Mouse (Mus musculus) intestine, postnatal 0 days (tissue): Measurements from ENCODE around the gene Fmr1nb. TPM values are rescaled to one million over a fixed set of nuclear protein-coding genes. Genes with fewer than 3 reads are reported as not detected.
A peak's percentile ranks its signal among the peaks of the same experiment; 100 is the strongest.
"Not testable (repeated sequence)": the region's sequence is repeated elsewhere in the genome, so short reads cannot be mapped to it uniquely, and the experiment has no call there.

Experiments used
- ATAC-seq: fragments of 200-750 bp; cut with Nextera tagmentation; 2 replicates; pipeline ENCODE4 v1.8.0; 2017; ENCODE audit warnings: mild to moderate bottlenecking, moderate TSS enrichment, moderate library complexity
- H3K27ac ChIP-seq: fragments of 300-500 bp; sonication (generic); 2 replicates; pipeline ENCODE4 v1.5.1; 2014; ENCODE audit warnings: mild to moderate bottlenecking, low read depth, low read length, moderate library complexity
- H3K27me3 ChIP-seq: fragments of 300-500 bp; sonication (generic); replicated peaks from 2 replicates; pipeline ENCODE4 v1.6.1; 2014; ENCODE audit warnings: low read length, mixed read lengths; ENCODE audit not compliant: control insufficient read depth, insufficient read depth
- H3K36me3 ChIP-seq: fragments of 300-500 bp; sonication (generic); 2 replicates; pipeline ENCODE4 v1.6.1; 2014; ENCODE audit warnings: mild to moderate bottlenecking, moderate library complexity; ENCODE audit not compliant: control insufficient read depth, insufficient read depth
- H3K4me1 ChIP-seq: fragments of 300-500 bp; sonication (generic); replicated peaks from 2 replicates; pipeline ENCODE4 v1.6.1; 2014; ENCODE audit warnings: antibody characterized with exemption, low read length, mixed read lengths; ENCODE audit not compliant: control insufficient read depth, insufficient read depth
- H3K4me2 ChIP-seq: fragments of 300-500 bp; sonication (generic); replicated peaks from 2 replicates; pipeline ENCODE4 v1.6.1; 2014; ENCODE audit warnings: low read depth, mild to moderate bottlenecking, moderate library complexity
- H3K4me3 ChIP-seq: fragments of 300-500 bp; sonication (generic); 2 replicates; pipeline ENCODE4 v1.5.1; 2014; ENCODE audit warnings: low read depth, low read length
- H3K9ac ChIP-seq: fragments of 300-500 bp; sonication (generic); 2 replicates; pipeline ENCODE4 v1.6.1; 2014; ENCODE audit warnings: mild to moderate bottlenecking, low read depth, low read length
- H3K9me3 ChIP-seq: fragments of 300-500 bp; sonication (generic); 2 replicates; pipeline ENCODE4 v1.6.1; 2016; ENCODE audit warnings: mixed run types; ENCODE audit not compliant: control insufficient read depth
- CTCF ChIP-seq: sonication (generic); IDR thresholded peaks from 2 replicates; pipeline ENCODE4 v1.5.1; 2016; ENCODE audit warnings: low read depth, mild to moderate bottlenecking, control low read depth, antibody characterized with exemption, moderate library complexity
- WGBS: fragments of 180-500 bp; shearing (Covaris S2); extraction: QIAGEN DNeasy Blood & Tissue Kit; methylation state at CpG from one replicate; pipeline ENCODE4 v1.1.7; 2014; 5-methylcytosine and 5-hydroxymethylcytosine counted together
- polyA plus RNA-seq: library from polyadenylated mRNA; unstranded; fragments of >200 nt; fragmentation: Nextera tagmentation; extraction: Ambion mirVana; gene quantifications from 2 replicates; pipeline ENCODE4 v1.2.1, GENCODE M21; 2015

The Fmr1nb gene
- 0.99 and 2.7 TPM in 2 replicates for polyA plus RNA-seq

DNA sequence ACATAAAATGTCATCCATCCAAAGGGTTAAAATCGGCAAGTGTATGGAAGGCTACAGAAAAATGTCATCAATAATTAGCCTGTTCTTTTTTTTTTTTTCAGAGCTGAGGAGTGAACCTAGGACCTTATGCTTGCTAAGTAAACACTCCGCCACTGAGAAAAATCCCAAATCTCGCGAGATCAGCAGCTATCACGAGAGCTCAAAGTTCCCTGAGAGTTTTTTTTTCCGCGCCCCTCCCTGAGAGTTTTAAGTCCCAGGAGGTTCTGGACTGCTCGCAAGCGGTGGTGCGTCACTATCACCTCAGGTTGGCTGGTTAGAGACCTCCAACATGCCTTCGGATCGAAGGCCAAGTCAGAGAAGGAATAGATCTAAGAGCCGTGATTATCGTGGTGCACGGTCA is at the start of gene Fmr1nb:
TSS of gene Fmr1nb (plus strand) at position 234 of the 400 bp plus-strand sequence.
- H3K4me1 ChIP-seq = no peaks in the 10 kb centered on the region
- H3K4me2 ChIP-seq = no peak within 1 kb of the TSS
- no peaks in the 10 kb centered on the region for H3K36me3 ChIP-seq
- no peaks in the 10 kb centered on the region for H3K9me3 ChIP-seq
- H3K9ac ChIP-seq = no peak within 1 kb of the TSS
- H3K4me3 ChIP-seq = no peak within 1 kb of the TSS
- no peak for TF ChIP-seq CTCF
- WGBS = 87% methylated on average over 15 of the region's 15 CpGs
- no peak for ATAC-seq
- no peak within 1 kb of the TSS for H3K27ac ChIP-seq
- H3K27me3 ChIP-seq = no peaks in the 10 kb centered on the region

DNA sequence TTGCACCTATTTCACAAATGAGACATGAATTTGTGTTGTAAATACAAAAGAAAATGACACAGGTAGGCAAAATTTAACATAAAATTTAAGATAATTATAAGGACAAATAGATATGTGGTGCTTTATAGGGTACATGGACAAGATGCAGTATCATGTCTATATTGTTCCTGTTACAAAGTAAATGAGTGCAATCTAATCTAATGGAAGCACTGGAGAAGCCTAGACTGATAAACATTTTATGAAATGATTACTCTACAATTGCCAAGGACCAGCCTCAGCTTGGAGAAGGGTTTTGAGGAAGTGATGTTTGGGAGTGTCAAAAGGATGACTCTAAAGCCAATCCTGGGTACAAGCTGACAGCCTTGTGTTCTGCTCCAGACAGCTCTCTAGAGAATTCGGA is 24.7 kb upstream of the Fmr1nb start:
- Histone ChIP-seq H3K4me3 (no peak overlapping the region), H3K4me2 (no peak overlapping the region), H3K4me1 (no peaks in the 10 kb centered on the region), H3K27me3 (no peaks in the 10 kb centered on the region), H3K27ac (no peak overlapping the region), H3K36me3 (no peaks in the 10 kb centered on the region), H3K9ac (no peak overlapping the region), H3K9me3 (no peaks in the 10 kb centered on the region)
- 81% methylated on average over 1 of the region's 1 CpGs for WGBS
- no peak for ATAC-seq
- TF ChIP-seq CTCF = no peak

GRCm38 (mm10) chrX:68740088-68740487 is 21.6 kb upstream of the Fmr1nb start:
- Histone ChIP-seq H3K9me3 (no peaks in the 10 kb centered on the region), H3K4me1 (no peaks in the 10 kb centered on the region), H3K27ac (no peak overlapping the region), H3K4me2 (no peak overlapping the region), H3K4me3 (no peak overlapping the region), H3K36me3 (no peaks in the 10 kb centered on the region), H3K27me3 (no peaks in the 10 kb centered on the region), H3K9ac (no peak overlapping the region)
- WGBS = 54% methylated on average over 2 of the region's 2 CpGs
- no peak for TF ChIP-seq CTCF
- ATAC-seq = no peak

GRCm38 (mm10) chrX:68820449-68820848 is 58.8 kb downstream of the Fmr1nb start:
- not testable (repeated sequence) for H3K4me1 ChIP-seq, H3K27me3 ChIP-seq, H3K4me3 ChIP-seq, H3K9ac ChIP-seq, H3K27ac ChIP-seq, ATAC-seq, H3K36me3 ChIP-seq, H3K9me3 ChIP-seq
- WGBS = 35% methylated on average over 2 of the region's 2 CpGs
- H3K4me2 ChIP-seq = 0 out of 2 replicates have a peak overlapping the region, but pooled peaks have one; percentile 49

- H3K4me1 ChIP-seq, H3K9ac ChIP-seq: not testable (repeated sequence)
- WGBS = 20% methylated on average over 28 of the region's 36 CpGs
Measured at GRCm38 (mm10) chrX:68821059-68821458, 59.4 kb downstream of the Fmr1nb start, which contains the start of gene Gm14698. Gene Gm14698 (plus strand): TSS chrX:68821093.

GRCm38 (mm10) chrX:68839548-68840444 is 78.2 kb downstream of the Fmr1nb start:
- no peak overlapping the region for H3K4me3 ChIP-seq

More at GRCm38 (mm10) chrX:68821059-68821458, 59.4 kb downstream of the Fmr1nb start, which contains the start of gene Gm14698:
- H3K27me3 ChIP-seq, H3K9me3 ChIP-seq, H3K36me3 ChIP-seq, H3K27ac ChIP-seq: not testable (repeated sequence)
- 0 out of 2 replicates have a peak, but pooled peaks have one; percentile 25 for ATAC-seq
- peak within 1 kb of the TSS; percentile 16 for H3K4me3 ChIP-seq
- peak within 1 kb of the TSS; percentile 49 for H3K4me2 ChIP-seq

More at GRCm38 (mm10) chrX:68839548-68840444, 78.2 kb downstream of the Fmr1nb start:
- ATAC-seq = no peak
- WGBS = 23% methylated on average over 5 of the region's 5 CpGs
- H3K27me3 ChIP-seq = no peaks in the 10 kb centered on the region
- no peaks in the 10 kb centered on the region for H3K36me3 ChIP-seq
- no peaks in the 10 kb centered on the region for H3K4me1 ChIP-seq
- no peak overlapping the region for H3K27ac ChIP-seq
- H3K9me3 ChIP-seq = no peaks in the 10 kb centered on the region
- H3K4me2 ChIP-seq = no peak overlapping the region
- peak; percentile 67 for TF ChIP-seq CTCF
- no peak overlapping the region for H3K9ac ChIP-seq

Other genes with a start within 250 kb of the Fmr1nb start
- 21.2 and 22.9 TPM in 2 replicates for gene Fmr1, start 83.3 kb upstream of the Fmr1nb start, polyA plus RNA-seq
- 1.7 and 2.2 TPM in 2 replicates for gene Gm14698, start 59.3 kb downstream of the Fmr1nb start, polyA plus RNA-seq
- gene Gm6812, start 131.2 kb downstream of the Fmr1nb start, polyA plus RNA-seq = not detected in 2 replicates